Mouse (Mus musculus) heart, embryonic 14.5 days (tissue): ENCODE measurements around the gene Ccdc157. TPM values are rescaled to one million over a fixed set of nuclear protein-coding genes. Genes with fewer than 3 reads are reported as not detected.
A peak's percentile ranks its signal among the peaks of the same experiment; 100 is the strongest.

Experiments used
- ATAC-seq: fragments of 200-750 bp; cut with Nextera tagmentation; 2 replicates; pipeline ENCODE4 v1.8.0; 2017; ENCODE audit warnings: low read depth, moderate TSS enrichment; ENCODE audit not compliant: insufficient number of reproducible peaks, insufficient read depth, low FRiP score
- H3K27ac ChIP-seq, 2 experiments: fragments of 200-500 bp in 1 of 2; fragments of 300-500 bp in 1 of 2; sonication (generic) in 1 of 2; replicated peaks in 1 of 2; 2 replicates each; pipeline ENCODE4 v1.5.1; 2012 to 2014; ENCODE audit warnings: low read depth in 2 of 2, low read length in 2 of 2, control low read depth in 1 of 2, mild to moderate bottlenecking in 1 of 2, mixed read lengths in 1 of 2; ENCODE audit not compliant: control insufficient read depth in 1 of 2, insufficient read depth in 1 of 2
- H3K27me3 ChIP-seq: fragments of 300-500 bp; sonication (generic); 2 replicates; pipeline ENCODE4 v1.6.1; 2014; ENCODE audit warnings: mild to moderate bottlenecking, low read length, control low read depth; ENCODE audit not compliant: control insufficient read depth, insufficient read depth
- H3K36me3 ChIP-seq: fragments of 300-500 bp; sonication (generic); 2 replicates; pipeline ENCODE4 v1.6.1; 2014; ENCODE audit warnings: mild to moderate bottlenecking, control low read depth, low read length, mixed read lengths; ENCODE audit not compliant: control insufficient read depth, insufficient read depth
- H3K4me1 ChIP-seq, 2 experiments: fragments of 200-500 bp in 1 of 2; fragments of 300-500 bp in 1 of 2; sonication (generic) in 1 of 2; 2 replicates each; pipeline ENCODE4 v1.6.1; 2012 to 2014; ENCODE audit warnings: low read length in 2 of 2, control low read depth in 1 of 2, mixed read lengths in 1 of 2; ENCODE audit not compliant: control insufficient read depth in 2 of 2, insufficient read depth in 2 of 2
- H3K4me2 ChIP-seq: fragments of 300-500 bp; sonication (generic); 2 replicates; pipeline ENCODE4 v1.6.1; 2014; ENCODE audit warnings: mild to moderate bottlenecking, low read length
- H3K4me3 ChIP-seq, 2 experiments: fragments of 200-500 bp in 1 of 2; fragments of 300-500 bp in 1 of 2; sonication (generic) in 1 of 2; 2 replicates each; pipeline ENCODE4 v1.5.1; 2012 to 2014; ENCODE audit warnings: low read length in 2 of 2, mild to moderate bottlenecking in 2 of 2, control low read depth in 1 of 2, low read depth in 1 of 2, moderate library complexity in 1 of 2; ENCODE audit not compliant: control insufficient read depth in 1 of 2, insufficient read depth in 1 of 2
- H3K9ac ChIP-seq: fragments of 300-500 bp; sonication (generic); 2 replicates; pipeline ENCODE4 v1.6.1; 2014; ENCODE audit warnings: mild to moderate bottlenecking, low read length
- H3K9me3 ChIP-seq: fragments of 300-500 bp; sonication (generic); 2 replicates; pipeline ENCODE4 v1.6.1; 2016; ENCODE audit warnings: low read length, control low read depth; ENCODE audit not compliant: control insufficient read depth
- WGBS: fragments of 180-500 bp; shearing (Covaris S2); extraction: QIAGEN DNeasy Blood & Tissue Kit; methylation state at CpG from one replicate; pipeline ENCODE4 v1.1.7; 2014; 5-methylcytosine and 5-hydroxymethylcytosine counted together
- polyA plus RNA-seq: library from polyadenylated mRNA; unstranded; fragments of >200 nt; fragmentation: Nextera tagmentation; extraction: Ambion mirVana; gene quantifications from 2 replicates; pipeline ENCODE4 v1.2.1, GENCODE M21; 2014

The Ccdc157 gene
- polyA plus RNA-seq, 1 experiment from 2014 or later = 3.2 TPM

DNA sequence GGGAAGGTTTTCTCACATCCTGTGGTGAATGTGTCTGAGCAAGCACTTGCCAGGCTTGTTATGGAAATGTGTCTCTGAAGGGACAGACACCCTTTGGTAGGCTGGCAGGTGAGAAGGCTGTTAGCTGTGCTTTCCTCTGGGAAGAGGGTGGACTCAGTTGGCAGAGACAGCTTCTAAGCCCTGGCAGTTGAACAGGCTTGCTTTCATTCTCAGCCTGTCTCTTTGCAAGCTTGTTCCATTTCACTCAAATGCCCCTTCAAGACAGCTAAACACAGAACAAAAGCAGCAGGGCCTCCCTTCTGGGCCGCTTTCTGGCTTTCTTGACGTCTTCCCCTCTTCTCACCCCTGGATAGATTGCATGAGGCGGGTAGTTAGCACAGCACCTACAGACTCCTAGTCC lies 60.6 kb downstream of the Ccdc157 start:
- Histone ChIP-seq H3K27me3 (no peaks in the 10 kb centered on the region), H3K27ac (no peak overlapping the region), H3K36me3 (no peaks in the 10 kb centered on the region), H3K4me2 (no peak overlapping the region), H3K4me3 (no peak overlapping the region), H3K9me3 (no peaks in the 10 kb centered on the region), H3K9ac (no peak overlapping the region), H3K4me1 (peaks cover 12 to 16% of the 10 kb centered on the region in 2 experiments)
- WGBS = 58% methylated on average over 3 of the region's 3 CpGs
- ATAC-seq = no peak

DNA sequence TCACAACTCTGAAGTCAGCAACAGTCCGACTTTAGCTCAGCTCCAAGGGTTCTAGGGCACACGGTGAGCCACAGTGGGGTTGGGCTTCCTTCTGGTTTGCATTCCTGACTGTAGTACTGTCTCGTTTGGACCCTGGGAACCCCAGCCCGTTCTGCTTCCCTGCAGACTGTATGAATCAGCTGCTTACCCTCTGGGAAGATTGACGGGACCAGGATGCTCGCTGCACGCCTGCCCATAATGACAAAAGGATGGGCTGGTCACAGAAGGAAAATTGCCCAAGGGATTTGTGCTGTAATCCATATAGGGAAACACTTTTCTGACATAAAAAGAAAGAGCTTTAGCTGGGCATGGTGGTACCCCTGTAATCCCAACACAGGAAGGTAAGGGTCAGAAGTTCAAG lies 61.3 kb downstream of the Ccdc157 start:
- Histone ChIP-seq H3K9ac (no peak overlapping the region), H3K27ac (no peak overlapping the region), H3K36me3 (0 out of 2 replicates have a peak, but pooled peaks cover under 1% of the 10 kb centered on the region), H3K4me2 (no peak overlapping the region), H3K4me3 (no peak overlapping the region), H3K27me3 (no peaks in the 10 kb centered on the region), H3K4me1 (peaks cover 13 to 23% of the 10 kb centered on the region in 2 experiments), H3K9me3 (no peaks in the 10 kb centered on the region)
- no peak for ATAC-seq
- 62% methylated on average over 7 of the region's 7 CpGs for WGBS

DNA sequence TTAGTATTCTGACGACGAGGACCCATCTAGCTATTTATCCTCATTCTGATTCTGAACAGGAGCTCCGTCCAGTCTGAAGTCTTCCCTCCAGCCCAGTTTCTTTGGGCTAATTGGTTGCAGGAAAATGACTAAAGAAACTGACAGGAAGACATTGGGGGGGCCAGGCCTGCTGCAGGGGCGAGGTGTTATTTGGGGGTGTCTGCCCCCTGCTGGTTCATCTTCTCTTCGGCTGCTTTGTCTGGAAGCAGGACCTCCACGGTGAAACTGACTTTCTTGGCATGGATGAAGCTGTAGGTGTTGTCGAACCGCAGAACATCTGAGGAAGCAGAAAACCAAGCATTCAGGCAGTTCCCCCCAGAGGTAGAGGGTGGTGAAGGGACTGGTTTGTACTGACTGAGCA lies 62.0 kb downstream of the Ccdc157 start:
- Histone ChIP-seq H3K9ac (no peak overlapping the region), H3K27me3 (no peaks in the 10 kb centered on the region), H3K9me3 (no peaks in the 10 kb centered on the region), H3K27ac (no peak overlapping the region), H3K4me3 (no peak overlapping the region), H3K4me1 (peaks cover 16 to 26% of the 10 kb centered on the region in 2 experiments), H3K36me3 (peaks cover 8% of the 10 kb centered on the region; the same call in 1 of the 2 replicates), H3K4me2 (no peak overlapping the region)
- ATAC-seq = no peak
- WGBS = 68% methylated on average over 8 of the region's 8 CpGs

DNA sequence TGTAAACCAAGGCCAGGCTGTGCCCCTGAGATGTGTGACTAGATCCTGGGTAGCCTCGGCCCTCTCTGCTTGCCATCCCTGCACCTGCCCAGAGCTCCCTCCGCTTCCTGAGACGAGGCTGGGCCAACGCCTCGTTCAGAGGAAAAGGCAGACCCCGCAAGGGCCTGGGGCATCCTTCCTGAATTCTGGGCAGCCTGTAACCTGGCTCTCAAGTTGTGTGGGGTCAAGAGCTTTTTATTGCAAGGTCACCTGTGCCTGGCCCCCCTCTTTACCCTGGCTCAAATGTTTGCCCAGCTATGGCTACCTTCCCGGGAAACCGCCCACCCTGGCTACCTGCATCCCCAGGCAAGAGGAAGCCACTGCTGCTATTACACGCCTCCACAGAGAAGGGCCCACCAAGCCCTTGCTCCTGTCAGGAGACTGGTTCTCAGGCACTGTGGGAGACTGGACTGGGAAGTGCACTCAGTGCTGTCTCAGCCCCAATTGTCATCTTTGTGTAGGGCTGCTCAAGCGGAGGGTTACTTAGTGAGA lies 62.9 kb downstream of the Ccdc157 start:
- Histone ChIP-seq H3K4me3 (peak overlapping the region; percentile 36 to 54), H3K4me2 (peak overlapping the region; percentile 87), H3K36me3 (peaks cover 15% of the 10 kb centered on the region), H3K4me1 (peaks cover 16 to 26% of the 10 kb centered on the region in 2 experiments), H3K9ac (peak overlapping the region; percentile 86), H3K27ac (peak overlapping the region; percentile 89 to 92), H3K9me3 (no peaks in the 10 kb centered on the region), H3K27me3 (no peaks in the 10 kb centered on the region)
- peak; percentile 19; the same call in 1 of the 2 replicates for ATAC-seq
- 41% methylated on average over 10 of the region's 10 CpGs for WGBS

DNA sequence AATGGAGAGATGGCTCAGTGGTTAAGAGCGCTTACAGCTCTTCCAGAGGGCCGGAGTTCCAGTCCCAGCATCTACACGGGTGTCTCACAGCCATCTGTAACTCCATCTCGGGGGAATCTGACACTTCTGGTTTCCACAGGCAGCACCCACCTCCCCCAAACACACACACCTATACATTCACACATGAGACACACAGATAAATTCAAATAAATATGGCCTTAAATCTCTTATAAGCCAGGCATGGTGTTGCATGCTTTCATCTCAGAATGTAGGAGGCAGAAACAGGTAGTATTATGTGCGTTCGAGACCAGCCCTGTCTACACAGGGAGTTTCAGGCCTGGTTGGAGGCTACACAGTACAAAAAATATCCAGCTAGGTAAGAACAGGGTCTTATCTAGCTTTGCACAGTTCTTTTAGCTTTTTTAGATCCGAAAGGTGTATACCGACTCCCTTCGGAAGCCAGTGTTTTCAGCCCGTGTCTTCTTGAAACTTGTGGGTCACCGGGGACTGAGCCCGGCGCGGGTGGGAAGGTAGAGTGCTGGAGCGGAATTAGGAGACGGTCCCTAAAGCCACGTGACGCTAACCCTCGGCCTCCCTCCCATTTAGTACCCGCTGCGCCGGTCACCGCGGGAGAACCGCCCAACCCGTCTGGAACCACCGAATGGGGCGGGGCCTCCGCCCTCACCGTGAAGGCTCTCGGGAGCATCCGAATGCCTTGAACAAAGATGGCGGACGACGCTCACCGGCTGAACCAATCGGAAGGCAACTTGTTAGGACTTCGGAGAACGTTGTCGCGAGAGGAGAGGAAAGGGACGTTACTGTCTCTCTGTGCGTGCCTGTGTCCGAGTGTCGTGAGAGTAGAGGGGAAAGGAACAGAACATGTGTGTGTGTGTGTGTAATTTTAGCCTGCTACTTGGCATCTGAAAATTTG lies 63.8 kb downstream of the Ccdc157 start:
- 3% methylated on average over 45 of the region's 45 CpGs for WGBS
- peak; percentile 94 for ATAC-seq
- Histone ChIP-seq H3K9ac (peak overlapping the region; percentile 86), H3K4me3 (peak overlapping the region; percentile 51 to 54), H3K36me3 (peaks cover 23% of the 10 kb centered on the region), H3K27ac (peak overlapping the region; percentile 89 to 92), H3K4me1 (peaks cover 16 to 26% of the 10 kb centered on the region in 2 experiments), H3K9me3 (peaks cover 1% of the 10 kb centered on the region), H3K27me3 (no peaks in the 10 kb centered on the region), H3K4me2 (peak overlapping the region; percentile 87)

DNA sequence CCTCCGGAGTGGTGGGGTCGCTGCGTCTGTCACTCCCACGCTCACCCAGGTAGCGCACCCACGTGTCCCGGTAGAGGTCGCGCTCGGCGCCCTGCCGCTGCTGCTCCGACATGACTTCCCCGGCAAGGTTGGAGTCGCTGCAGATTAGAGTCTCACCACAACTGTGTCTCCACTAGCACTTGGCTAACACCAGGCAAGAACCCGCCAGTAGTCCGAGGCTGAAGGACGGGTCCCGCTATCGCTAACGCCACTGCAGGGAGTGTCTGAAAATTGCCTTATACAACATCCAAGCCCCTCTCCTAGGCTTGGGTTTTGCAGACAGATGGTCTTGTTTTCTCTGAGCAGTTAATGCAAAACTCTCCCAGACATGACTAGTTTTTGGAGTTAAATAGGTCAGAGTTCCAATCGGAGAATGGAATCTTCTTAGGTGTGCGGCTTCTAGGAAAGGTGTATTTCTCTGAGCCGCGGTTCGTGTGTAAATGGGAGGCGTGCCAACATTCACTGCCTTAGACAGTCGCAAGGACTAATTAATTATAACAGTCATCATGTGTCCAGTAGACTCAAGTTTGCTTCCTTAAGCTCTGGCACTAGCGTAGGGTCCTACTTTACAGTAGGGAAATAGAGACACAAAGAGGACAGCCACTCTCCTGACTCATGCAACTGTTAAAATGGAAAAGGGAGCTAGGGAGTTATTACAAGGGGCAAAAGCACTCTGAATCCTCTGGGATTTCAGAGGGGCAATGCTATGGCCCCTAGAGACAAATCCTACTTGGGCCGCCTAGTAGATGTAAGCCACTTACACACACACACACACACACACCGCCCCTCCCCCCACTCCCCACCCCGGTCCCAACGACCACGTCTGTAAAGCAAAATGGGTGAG lies 64.7 kb downstream of the Ccdc157 start, which contains the start of gene Mtfp1:
Gene Mtfp1 (minus strand): TSS at position 275 of the 883 bp plus-strand sequence.
- no peak for ATAC-seq
- peaks cover 16 to 26% of the 10 kb centered on the region in 2 experiments for H3K4me1 ChIP-seq
- peak within 1 kb of the TSS; percentile 74 for H3K9ac ChIP-seq
- 5% methylated on average over 34 of the region's 34 CpGs for WGBS
- peak within 1 kb of the TSS; percentile 90 to 92 for H3K27ac ChIP-seq
- H3K4me2 ChIP-seq = peak within 1 kb of the TSS; percentile 87
- peaks cover 32% of the 10 kb centered on the region for H3K36me3 ChIP-seq
- H3K4me3 ChIP-seq = peak within 1 kb of the TSS; percentile 54 to 80
- H3K27me3 ChIP-seq = no peaks in the 10 kb centered on the region
- H3K9me3 ChIP-seq = peaks cover 9% of the 10 kb centered on the region
